Mouse (Mus musculus) limb, embryonic 12.5 days (tissue): ENCODE results near the gene Zfp784. TPM values are rescaled to one million over a fixed set of nuclear protein-coding genes. Genes with fewer than 3 reads are reported as not detected.
A peak's percentile ranks its signal among the peaks of the same experiment; 100 is the strongest.

Experiments used
- ATAC-seq: fragments of 200-750 bp; cut with Nextera tagmentation; 2 replicates; pipeline ENCODE4 v1.8.0; 2017; ENCODE audit warnings: low read depth, moderate TSS enrichment; ENCODE audit not compliant: insufficient number of reproducible peaks, insufficient read depth, low FRiP score, low TSS enrichment
- H3K27ac ChIP-seq: fragments of 300-500 bp; sonication (generic); 2 replicates; pipeline ENCODE4 v1.5.1; 2016; ENCODE audit warnings: mild to moderate bottlenecking, moderate library complexity
- H3K27me3 ChIP-seq: fragments of 300-500 bp; sonication (generic); 2 replicates; pipeline ENCODE4 v1.6.1; 2016; ENCODE audit warnings: mild to moderate bottlenecking, moderate library complexity
- H3K36me3 ChIP-seq: fragments of 300-500 bp; sonication (generic); 2 replicates; pipeline ENCODE4 v1.6.1; 2016; ENCODE audit warnings: mild to moderate bottlenecking, moderate library complexity
- H3K4me1 ChIP-seq: fragments of 300-500 bp; sonication (generic); replicated peaks from 2 replicates; pipeline ENCODE4 v1.6.1; 2016
- H3K4me2 ChIP-seq: fragments of 300-500 bp; sonication (generic); 2 replicates; pipeline ENCODE4 v1.6.1; 2016; ENCODE audit warnings: mild to moderate bottlenecking, moderate library complexity
- H3K4me3 ChIP-seq: fragments of 300-500 bp; sonication (generic); replicated peaks from 2 replicates; pipeline ENCODE4 v1.5.1; 2016; ENCODE audit warnings: mild to moderate bottlenecking
- H3K9ac ChIP-seq: fragments of 300-500 bp; sonication (generic); replicated peaks from 2 replicates; pipeline ENCODE4 v1.6.1; 2016; ENCODE audit warnings: mild to moderate bottlenecking, moderate library complexity
- H3K9me3 ChIP-seq: fragments of 300-500 bp; sonication (generic); 2 replicates; pipeline ENCODE4 v1.6.1; 2016; ENCODE audit warnings: mild to moderate bottlenecking, moderate library complexity
- WGBS: fragments of 180-500 bp; shearing (Covaris S2); methylation state at CpG from one replicate; pipeline ENCODE4 v1.1.7; 2016; 5-methylcytosine and 5-hydroxymethylcytosine counted together
- polyA plus RNA-seq: library from polyadenylated mRNA; unstranded; fragments of >200 nt; fragmentation: Nextera tagmentation; extraction: Ambion mirVana; gene quantifications from 2 replicates; pipeline ENCODE4 v1.2.1, GENCODE M21; 2016

Zfp784 gene
- polyA plus RNA-seq, 1 experiment from 2014 or later, result 4.7 TPM

- Histone ChIP-seq H3K36me3 (peaks cover 53% of the 10 kb centered on the region), H3K27ac (peak overlapping the region; percentile 95; the same call in 1 of the 2 replicates), H3K9ac (no peak overlapping the region), H3K9me3 (peaks cover 34% of the 10 kb centered on the region; the same call in 1 of the 2 replicates), H3K4me1 (peaks cover 5% of the 10 kb centered on the region; the same call in 1 of the 2 replicates), H3K4me3 (peak overlapping the region; percentile 62), H3K4me2 (peak overlapping the region; percentile 55), H3K27me3 (no peaks in the 10 kb centered on the region)
- 93% methylated on average over 8 of the region's 8 CpGs for WGBS
- ATAC-seq, result no peak
Observed at GRCm38 (mm10) chr7:5037467-5037866, 779 bp downstream of the Zfp784 start.

DNA sequence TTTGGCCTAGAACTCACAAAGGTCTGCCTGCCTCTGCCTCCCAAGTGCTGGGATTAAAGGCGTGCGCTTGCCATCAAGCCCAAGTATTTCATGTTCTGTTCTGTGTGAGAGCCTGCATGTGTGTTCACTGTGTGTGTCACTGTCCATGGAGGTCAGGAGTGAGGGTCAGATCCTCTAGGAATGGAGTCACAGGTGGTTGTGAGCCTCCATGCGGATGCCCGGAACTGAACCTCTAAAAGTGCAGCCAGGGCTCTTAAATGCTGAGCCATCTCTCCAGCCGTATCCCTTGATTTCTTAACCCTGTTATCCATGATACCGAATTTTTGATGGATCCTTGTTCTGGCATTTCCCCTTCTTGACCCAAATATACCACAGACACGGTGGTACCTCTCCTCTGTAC lies 1.2 kb downstream of the Zfp784 start:
- Histone ChIP-seq H3K4me2 (no peak overlapping the region), H3K36me3 (peaks cover 58% of the 10 kb centered on the region), H3K9ac (no peak overlapping the region), H3K4me1 (peaks cover 5% of the 10 kb centered on the region; the same call in 1 of the 2 replicates), H3K4me3 (no peak overlapping the region), H3K9me3 (peaks cover 39% of the 10 kb centered on the region), H3K27ac (no peak overlapping the region), H3K27me3 (no peaks in the 10 kb centered on the region)
- ATAC-seq, result no peak
- 91% methylated on average over 7 of the region's 7 CpGs for WGBS

GRCm38 (mm10) chr7:5036136-5036535 lies 2.1 kb downstream of the Zfp784 start:
- H3K36me3 ChIP-seq, result peaks cover 61% of the 10 kb centered on the region

GRCm38 (mm10) chr7:5035628-5036027 lies 2.6 kb downstream of the Zfp784 start:
- Histone ChIP-seq H3K9ac (no peak overlapping the region), H3K9me3 (peaks cover 53% of the 10 kb centered on the region), H3K27ac (no peak overlapping the region), H3K4me3 (no peak overlapping the region), H3K27me3 (no peaks in the 10 kb centered on the region), H3K36me3 (peaks cover 63% of the 10 kb centered on the region), H3K4me1 (peaks cover 5% of the 10 kb centered on the region; the same call in 1 of the 2 replicates), H3K4me2 (no peak overlapping the region)
- 97% methylated on average over 17 of the region's 17 CpGs for WGBS
- ATAC-seq, result no peak

More at GRCm38 (mm10) chr7:5036136-5036535, 2.1 kb downstream of the Zfp784 start:
- H3K4me2 ChIP-seq, result no peak overlapping the region
- H3K4me1 ChIP-seq, result peaks cover 5% of the 10 kb centered on the region; the same call in 1 of the 2 replicates
- ATAC-seq, result no peak
- no peak overlapping the region for H3K4me3 ChIP-seq
- H3K27me3 ChIP-seq, result no peaks in the 10 kb centered on the region
- H3K9ac ChIP-seq, result no peak overlapping the region
- 92% methylated on average over 9 of the region's 9 CpGs for WGBS
- peaks cover 48% of the 10 kb centered on the region for H3K9me3 ChIP-seq
- H3K27ac ChIP-seq, result no peak overlapping the region

- no peak within 1 kb of the TSS for H3K27ac ChIP-seq
- H3K9ac ChIP-seq, result no peak within 1 kb of the TSS
- H3K9me3 ChIP-seq, result peaks cover 71% of the 10 kb centered on the region
- H3K36me3 ChIP-seq, result peaks cover 79% of the 10 kb centered on the region
- no peak for ATAC-seq
- WGBS, result 94% methylated on average over 3 of the region's 3 CpGs
- H3K4me1 ChIP-seq, result no peaks in the 10 kb centered on the region
- H3K4me3 ChIP-seq, result no peak within 1 kb of the TSS
- H3K4me2 ChIP-seq, result no peak within 1 kb of the TSS
- no peaks in the 10 kb centered on the region for H3K27me3 ChIP-seq
Observed at GRCm38 (mm10) chr7:5033818-5034217, 4.4 kb downstream of the Zfp784 start, which contains the start of gene 4632433K11Rik. Gene 4632433K11Rik, plus strand, starts transcription at chr7:5034118.

GRCm38 (mm10) chr7:5031496-5031895 lies 6.8 kb downstream of the Zfp784 start:
- Histone ChIP-seq H3K9ac (no peak overlapping the region), H3K27ac (no peak overlapping the region), H3K36me3 (peaks cover 99% of the 10 kb centered on the region), H3K4me3 (0 out of 2 replicates have a peak overlapping the region, but pooled peaks have one; percentile 2), H3K4me2 (no peak overlapping the region), H3K9me3 (peaks cover 67% of the 10 kb centered on the region), H3K27me3 (no peaks in the 10 kb centered on the region), H3K4me1 (no peaks in the 10 kb centered on the region)
- ATAC-seq, result no peak
- WGBS, result 82% methylated on average over 46 of the region's 46 CpGs

- peaks cover 61% of the 10 kb centered on the region for H3K9me3 ChIP-seq
- no peaks in the 10 kb centered on the region for H3K27me3 ChIP-seq
- H3K9ac ChIP-seq, result no peak overlapping the region
- no peak for ATAC-seq
- no peaks in the 10 kb centered on the region for H3K4me1 ChIP-seq
- 0 out of 2 replicates have a peak overlapping the region, but pooled peaks have one; percentile 2 for H3K4me3 ChIP-seq
- 81% methylated on average over 63 of the region's 63 CpGs for WGBS
- peaks cover 99% of the 10 kb centered on the region for H3K36me3 ChIP-seq
- H3K27ac ChIP-seq, result no peak overlapping the region
- H3K4me2 ChIP-seq, result no peak overlapping the region
Observed at GRCm38 (mm10) chr7:5030554-5031275, 7.5 kb downstream of the Zfp784 start.

GRCm38 (mm10) chr7:5029946-5030345 lies 8.3 kb downstream of the Zfp784 start:
- Histone ChIP-seq H3K4me2 (no peak overlapping the region), H3K27ac (no peak overlapping the region), H3K9ac (no peak overlapping the region), H3K36me3 (peaks cover 99% of the 10 kb centered on the region), H3K4me1 (no peaks in the 10 kb centered on the region), H3K27me3 (no peaks in the 10 kb centered on the region), H3K4me3 (peak overlapping the region; percentile 0; the same call in 1 of the 2 replicates), H3K9me3 (peaks cover 58% of the 10 kb centered on the region)
- no peak for ATAC-seq
- WGBS, result 92% methylated on average over 21 of the region's 21 CpGs

DNA sequence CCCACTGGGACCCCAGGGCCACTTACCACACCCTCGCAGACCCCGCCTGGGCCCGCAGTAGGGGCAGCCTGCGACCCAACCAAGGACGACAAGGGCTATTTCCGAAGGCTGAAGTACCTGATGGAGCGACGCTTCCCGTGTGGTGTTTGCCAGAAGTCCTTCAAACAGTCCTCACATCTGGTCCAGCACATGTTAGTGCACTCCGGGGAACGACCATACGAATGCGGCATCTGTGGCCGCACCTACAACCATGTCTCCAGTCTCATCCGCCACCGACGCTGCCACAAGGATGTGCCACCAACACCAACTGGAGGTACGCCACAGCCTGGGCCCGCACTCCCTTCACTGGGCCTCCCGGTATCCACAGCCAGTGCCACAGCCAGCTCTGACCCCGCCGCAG lies 8.7 kb downstream of the Zfp784 start:
- Histone ChIP-seq H3K36me3 (peaks cover 99% of the 10 kb centered on the region), H3K27me3 (no peaks in the 10 kb centered on the region), H3K4me2 (no peak overlapping the region), H3K4me1 (no peaks in the 10 kb centered on the region), H3K27ac (no peak overlapping the region), H3K9ac (no peak overlapping the region), H3K4me3 (peak overlapping the region; percentile 0; the same call in 1 of the 2 replicates), H3K9me3 (peaks cover 54% of the 10 kb centered on the region)
- 95% methylated on average over 22 of the region's 22 CpGs for WGBS
- ATAC-seq, result no peak

- Histone ChIP-seq H3K27ac (0 out of 2 replicates have a peak overlapping the region, but pooled peaks have one; percentile 98), H3K4me3 (peak overlapping the region; percentile 84), H3K4me1 (peaks cover 19% of the 10 kb centered on the region), H3K9me3 (no peaks in the 10 kb centered on the region), H3K9ac (peak overlapping the region; percentile 93), H3K4me2 (peak overlapping the region; percentile 87), H3K36me3 (peaks cover 56% of the 10 kb centered on the region), H3K27me3 (no peaks in the 10 kb centered on the region)
- ATAC-seq, result no peak
- WGBS, result 52% methylated on average over 5 of the region's 5 CpGs
Observed at GRCm38 (mm10) chr7:5021197-5021596, 17.0 kb downstream of the Zfp784 start.

DNA sequence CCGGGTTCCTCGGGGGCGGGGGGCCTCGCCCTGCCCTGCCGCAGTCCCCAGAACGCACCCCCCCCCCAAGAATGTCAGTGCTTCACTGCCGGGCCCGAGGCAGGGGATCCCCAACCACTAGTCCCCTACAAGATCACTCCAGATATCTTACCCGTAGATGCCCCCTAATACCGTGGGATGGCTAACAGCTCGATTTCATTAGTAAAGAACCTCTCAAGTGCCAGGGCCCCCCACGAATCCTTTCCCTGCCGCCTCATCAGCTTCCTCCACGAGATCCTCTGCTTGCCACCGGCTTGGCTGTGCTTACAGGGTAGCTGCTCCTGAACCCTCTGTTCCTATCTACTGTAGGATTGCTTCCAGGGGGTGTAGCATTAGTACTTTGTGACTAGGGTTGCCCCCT lies 17.6 kb downstream of the Zfp784 start:
- Histone ChIP-seq H3K4me3 (peak overlapping the region; percentile 84), H3K4me1 (peaks cover 23% of the 10 kb centered on the region), H3K27me3 (no peaks in the 10 kb centered on the region), H3K4me2 (peak overlapping the region; percentile 87), H3K36me3 (peaks cover 51% of the 10 kb centered on the region), H3K9me3 (no peaks in the 10 kb centered on the region), H3K9ac (peak overlapping the region; percentile 93), H3K27ac (peak overlapping the region; percentile 98)
- under 1% methylated on average over 15 of the region's 15 CpGs for WGBS
- ATAC-seq, result no peak; the same call in 1 of the 2 replicates
